In the genomic region with DNA sequence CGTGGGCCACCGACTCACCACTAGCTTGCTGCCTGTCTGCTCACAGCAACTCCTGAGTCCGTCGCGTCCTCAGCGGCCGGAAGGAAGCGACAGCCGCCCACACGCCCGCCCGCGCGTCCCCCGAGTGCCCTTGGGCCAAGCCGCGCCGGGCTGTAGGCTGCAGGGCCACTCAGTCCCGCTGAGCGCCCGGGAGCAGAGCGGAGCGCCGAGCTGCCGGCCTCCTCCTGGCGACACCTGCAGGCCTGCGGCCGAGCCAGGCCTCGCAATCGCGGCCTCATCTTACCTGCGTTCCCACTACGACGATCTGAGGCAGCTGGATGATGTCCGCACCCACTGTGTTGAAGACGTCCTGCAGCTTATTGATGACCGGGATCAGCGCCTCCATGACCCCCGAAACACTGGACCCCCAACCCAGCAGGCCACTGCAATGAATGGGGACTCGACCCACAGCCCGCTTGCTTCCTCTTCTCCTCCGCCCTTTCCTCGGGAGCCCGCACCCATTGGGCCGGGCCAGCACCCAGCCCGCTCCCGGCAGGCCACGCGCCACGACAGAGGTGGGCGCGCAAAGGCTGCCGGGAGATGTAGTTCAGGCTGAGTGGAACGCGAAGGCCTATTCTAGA, we compare ENCODE assay signal across 8 mouse cellular contexts. TPM values are rescaled to one million over a fixed set of nuclear protein-coding genes. Genes with fewer than 3 reads are reported as not detected.
DNase-seq lines count a peak whose midpoint lies in the region; ATAC-seq lines count a peak whose summit lies in the region.

Gene Dnm1l, minus strand, starts transcription at position 479 of the 620 bp plus-strand sequence.

- H3K27ac ChIP-seq in lung, embryonic 16.5 days (ENCODE audit: low read length), result peak within 1 kb of the TSS; percentile 95

- H3K27me3 ChIP-seq in lung, embryonic 16.5 days (ENCODE audit: control insufficient read depth, insufficient read depth, low read depth, low read length), result no peaks in the 10 kb centered on the region

- ATAC-seq in hematopoietic stem cell, adult 5-6 weeks (replicated peaks in 1 of 2; ENCODE audit: insufficient read depth in 1 of 2, low FRiP score in 2 of 2, low TSS enrichment in 1 of 2, low read depth in 1 of 2, poor library complexity in 2 of 2, severe bottlenecking in 2 of 2), result peak; percentile 99 to 100
- ATAC-seq in lung, embryonic 16.5 days (ENCODE audit: low read depth), result peak; percentile 100

- under 1% methylated on average over 54 of the region's 55 CpGs for WGBS in lung, embryonic 16.5 days

- H3K4me1 ChIP-seq in lung, embryonic 16.5 days (replicated peaks; ENCODE audit: control insufficient read depth, insufficient read depth, low read length), result peaks cover 6% of the 10 kb centered on the region; the same call in 1 of the 2 replicates

- peak within 1 kb of the TSS; percentile 82 for H3K4me2 ChIP-seq in lung, embryonic 16.5 days (ENCODE audit: low read depth, low read length)

- DNase-seq in MEL-GATA-1-ER (ENCODE audit: extremely low read depth, low read depth), result peak; percentile 67
- peak; percentile 91 for DNase-seq in cerebellum, adult 8-10 months
- peak; percentile 88 for DNase-seq in forelimb bud, embryonic 11.5 days (ENCODE audit: low read depth, low spot score)
- DNase-seq in layer of hippocampus, adult 9-10 months (ENCODE audit: low spot score), result peak; percentile 78
- peak; percentile 80 for DNase-seq in ovary, postnatal 10 days (ENCODE audit: low spot score)
- peak; percentile 80 to 89 for DNase-seq in thymus, postnatal 10 days (ENCODE audit: low spot score in 2 of 2)

- peak within 1 kb of the TSS; percentile 93 for H3K4me3 ChIP-seq in lung, embryonic 16.5 days (ENCODE audit: low read length)

- no peaks in the 10 kb centered on the region for H3K9me3 ChIP-seq in lung, embryonic 16.5 days (ENCODE audit: control insufficient read depth, low read length)

- 0 out of 2 replicates have a peak, but pooled peaks cover 1% of the 10 kb centered on the region for H3K36me3 ChIP-seq in lung, embryonic 16.5 days (ENCODE audit: control insufficient read depth, insufficient read depth, low read length)

- peak within 1 kb of the TSS; percentile 93 for H3K9ac ChIP-seq in lung, embryonic 16.5 days (ENCODE audit: low read length)

RNA-seq across cellular contexts. Expression of gene Dnm1l, which starts in this region (rescaled TPM):
- 90.2 and 113 TPM in 2 replicates for total RNA-seq in hematopoietic stem cell, adult 5-6 weeks (2017)
- polyA plus RNA-seq in lung, embryonic 16.5 days (2015; fragmentation: Nextera tagmentation; extraction: Ambion mirVana), result 52.5 and 54.7 TPM in 2 replicates

Comparison
In these comparisons a context has a peak if more than half of its experiments do, and no peak if none do; other contexts are left out.
1. Peak in every context shown above with its lines: DNase-seq, ATAC-seq, H3K4me3 ChIP-seq and H3K27ac ChIP-seq.